Mouse (Mus musculus): ENCODE data around the gene Kif1a. TPM values are rescaled to one million over a fixed set of nuclear protein-coding genes. Genes with fewer than 3 reads are reported as not detected.
A peak's percentile ranks its signal among the peaks of the same experiment; 100 is the strongest.

Kif1a gene
- 100 to 1,000 TPM; 731 to 734 TPM for total RNA-seq (2021)

DNA sequence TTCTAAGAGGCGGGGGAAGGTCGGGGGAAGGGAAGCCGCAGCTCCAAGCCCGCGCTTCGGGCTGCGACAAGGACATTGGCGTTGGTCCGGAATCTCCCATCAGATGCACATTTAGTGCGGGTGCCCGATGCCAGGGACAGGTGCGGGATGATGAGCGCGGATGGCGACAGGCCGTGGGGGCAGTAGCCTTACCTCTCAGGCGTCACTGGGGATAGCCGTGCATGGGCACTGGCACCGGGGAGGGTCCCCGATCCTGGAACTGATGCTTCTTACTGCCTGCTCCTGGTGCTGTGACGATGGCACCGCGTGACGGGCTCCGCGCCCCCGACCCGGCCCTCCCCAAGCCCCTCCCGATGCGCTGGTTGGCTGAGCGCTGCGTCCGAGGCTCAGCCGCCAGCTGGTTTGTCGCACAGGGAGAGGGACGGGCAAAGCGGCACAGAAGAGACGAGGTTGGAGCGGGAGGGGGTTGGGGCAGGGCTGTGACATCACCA lies at the start of gene Kif1a:
Kif1a (minus strand) TSS at position 381 of the 491 bp plus-strand sequence.
- intact Hi-C loops (cut with DNase I), result no loop called here
- peak; percentile 89 to 93 for DNase-seq (ENCODE audit: low spot score in 2 of 2)

GRCm38 (mm10) chr1:93150907-93151661 lies 49.3 kb upstream of the Kif1a start:
- no peak for DNase-seq (ENCODE audit: low spot score in 2 of 2)
- intact Hi-C loops (cut with DNase I), result no loop called here

GRCm38 (mm10) chr1:93144176-93144575 lies 42.4 kb upstream of the Kif1a start:
- DNase-seq (ENCODE audit: low spot score in 2 of 2), result no peak
- intact Hi-C loops (cut with DNase I), result no loop called here

DNA sequence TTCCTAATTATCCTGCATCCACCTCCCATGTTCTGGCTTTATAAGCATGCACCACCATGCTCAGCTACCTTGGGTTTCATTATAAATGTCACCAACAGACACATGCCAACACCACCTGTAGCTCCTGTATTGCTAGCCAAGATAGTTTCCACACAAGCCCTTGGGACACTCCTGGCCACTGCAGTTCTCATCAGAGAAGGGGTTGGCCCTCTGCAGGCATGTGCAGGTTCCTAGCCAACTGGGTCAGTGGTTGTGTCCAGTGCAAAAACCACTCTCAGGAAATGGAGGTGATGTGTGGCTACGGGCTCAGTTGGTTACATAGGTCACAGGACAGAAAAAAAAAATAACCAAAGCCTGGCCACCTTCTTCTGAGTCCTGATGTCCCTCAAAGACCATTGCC lies 41.1 kb upstream of the Kif1a start:
- no peak for DNase-seq (ENCODE audit: low spot score in 2 of 2)
- intact Hi-C loops (cut with DNase I), result no loop called here

DNA sequence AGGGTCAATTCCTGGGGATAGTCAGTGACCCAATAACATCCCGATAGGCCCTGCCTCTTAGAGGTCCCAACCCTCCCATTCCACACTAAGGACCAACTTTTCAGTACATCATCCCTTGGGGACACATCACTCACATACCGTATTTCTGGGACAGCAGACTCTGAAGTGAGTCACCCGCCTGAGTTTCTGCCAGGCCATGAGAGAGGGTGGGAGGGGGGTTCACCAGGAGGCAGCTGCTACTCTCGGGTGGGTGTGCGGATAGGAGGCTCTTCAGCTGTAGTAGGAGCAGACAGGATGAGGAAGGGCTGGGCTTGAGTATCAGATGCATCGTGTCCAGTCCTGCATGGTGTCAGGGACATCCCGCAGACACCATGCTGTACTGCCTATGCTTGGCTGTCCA lies 38.0 kb upstream of the Kif1a start:
- DNase-seq (ENCODE audit: low spot score in 2 of 2), result peak in 1 of 2 experiments; percentile 40
- intact Hi-C loops (cut with DNase I), result no loop called here

GRCm38 (mm10) chr1:93138534-93138933 lies 36.8 kb upstream of the Kif1a start:
- intact Hi-C loops (cut with DNase I), result no loop called here
- no peak for DNase-seq (ENCODE audit: low spot score in 2 of 2)

- no peak for DNase-seq (ENCODE audit: low spot score in 2 of 2)
- intact Hi-C loops (cut with DNase I), result no loop called here
Measured at GRCm38 (mm10) chr1:93135036-93135526, 33.3 kb upstream of the Kif1a start, which contains the start of gene Agxt. TSS of gene Agxt (plus strand) at chr1:93135240.

- intact Hi-C loops (cut with DNase I), result no loop called here
Measured at GRCm38 (mm10) chr1:93132676-93133075, 30.9 kb upstream of the Kif1a start.

DNA sequence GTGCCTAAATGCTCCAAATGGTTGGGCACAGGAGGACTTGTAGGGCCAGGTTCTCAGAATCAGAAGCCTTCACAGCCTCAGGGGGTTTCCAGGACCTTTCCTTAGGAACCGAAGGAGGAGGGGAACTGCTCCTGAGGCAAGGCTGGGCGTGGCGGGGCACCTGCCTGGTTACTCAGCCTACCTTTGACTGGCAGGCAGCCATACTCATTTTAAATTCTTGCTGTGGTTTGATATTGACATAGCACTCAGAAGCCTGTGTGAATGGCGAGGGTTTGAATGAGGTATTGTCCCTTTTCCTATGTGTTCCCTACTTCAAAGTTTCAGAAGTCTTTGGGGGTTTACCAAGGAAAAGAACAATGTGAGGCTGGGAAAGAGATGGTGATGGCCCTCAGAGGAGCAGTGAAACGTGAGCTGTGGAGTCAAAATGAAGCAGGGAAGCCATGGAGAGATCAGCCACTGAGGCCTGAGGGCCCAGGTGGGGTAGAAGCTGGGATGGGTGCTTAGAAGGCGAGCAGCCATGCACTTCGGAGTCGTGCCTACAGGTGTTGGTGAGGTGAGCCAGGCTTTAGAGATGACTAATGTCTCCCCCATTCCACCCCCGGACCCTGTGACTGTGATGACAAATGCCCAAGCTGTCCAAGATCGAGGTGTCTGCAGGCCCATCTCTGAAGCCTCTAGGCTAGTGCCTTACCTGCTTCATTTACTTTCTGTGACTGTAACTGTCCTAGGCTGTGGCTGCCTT lies 28.7 kb upstream of the Kif1a start:
- no peak for DNase-seq (ENCODE audit: low spot score in 2 of 2)
- intact Hi-C loops (cut with DNase I), result no loop called here

More at GRCm38 (mm10) chr1:93132676-93133075, 30.9 kb upstream of the Kif1a start:
- no peak for DNase-seq (ENCODE audit: low spot score in 2 of 2)

DNA sequence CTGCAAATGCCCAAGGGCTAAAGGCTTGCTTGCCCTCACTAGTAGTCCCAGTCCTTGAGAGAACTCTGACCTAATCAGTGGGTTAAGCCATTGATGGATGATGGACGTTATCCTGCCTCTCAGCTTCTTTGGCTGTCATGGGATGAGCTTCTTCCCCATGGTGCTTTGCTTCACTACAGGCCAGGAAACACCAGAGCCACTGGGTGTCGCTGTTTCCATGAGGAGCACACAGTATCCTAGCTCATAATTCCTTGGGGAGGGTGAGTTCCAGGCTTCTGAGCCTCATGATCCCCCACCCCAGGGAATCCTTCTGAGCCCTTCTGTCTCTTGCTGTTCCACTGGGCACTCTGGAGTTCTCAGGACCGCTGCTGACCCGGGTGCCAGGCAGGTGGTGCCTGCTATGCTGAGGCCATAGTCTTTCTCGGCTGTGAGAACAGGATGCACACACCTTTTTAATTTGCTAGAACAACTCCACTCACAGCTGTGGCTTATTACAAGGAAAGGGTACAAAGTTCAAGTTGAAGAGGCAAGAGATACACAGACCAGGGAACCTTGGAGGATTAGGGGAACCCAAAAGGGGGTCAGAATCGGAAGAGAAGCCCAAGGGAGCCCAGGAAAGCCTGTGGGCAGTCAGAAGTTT lies 27.1 kb upstream of the Kif1a start:
- peak; percentile 73 to 75 for DNase-seq (ENCODE audit: low spot score in 2 of 2)
- intact Hi-C loops (cut with DNase I), result no loop called here

DNA sequence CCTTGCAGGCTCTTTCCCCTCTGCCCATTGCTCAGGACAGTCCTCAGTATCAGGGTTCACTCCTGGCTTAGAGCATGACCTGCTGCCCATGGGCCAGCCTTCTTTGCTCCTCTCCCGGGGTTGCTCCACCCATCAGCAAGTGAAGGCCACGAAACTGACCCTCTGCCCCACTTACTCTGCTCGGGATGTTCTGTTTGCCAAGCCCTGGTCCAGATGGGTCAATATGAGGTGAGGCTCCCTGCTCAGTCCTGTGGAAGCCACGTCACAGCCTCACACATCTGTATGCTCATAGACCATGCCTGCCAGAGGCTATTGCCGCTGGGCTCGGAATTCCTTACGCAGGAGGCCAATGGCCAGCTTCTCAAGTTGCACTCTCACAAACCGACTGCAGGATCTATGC lies 26.5 kb upstream of the Kif1a start:
- intact Hi-C loops (cut with DNase I), result no loop called here

DNA sequence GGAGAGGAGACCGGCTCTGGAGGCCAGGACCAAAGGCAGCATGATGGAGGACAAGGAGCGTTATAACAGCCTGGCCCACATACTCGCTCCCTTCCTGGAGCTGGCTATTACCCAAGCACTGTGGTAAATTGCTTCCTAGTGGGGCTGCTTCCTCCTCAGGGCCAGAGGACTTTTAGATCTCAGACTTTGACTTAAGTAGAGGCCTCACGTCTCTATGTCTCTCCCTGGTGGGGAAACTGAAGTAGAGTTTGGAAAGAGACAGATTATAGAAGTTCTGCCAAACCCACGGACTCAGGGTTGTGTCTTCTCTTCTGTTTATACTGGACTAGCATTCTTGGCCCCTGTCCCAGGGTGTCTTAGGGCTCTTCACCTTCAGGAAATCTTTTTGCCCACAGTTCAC lies 23.5 kb upstream of the Kif1a start:
- DNase-seq (ENCODE audit: low spot score in 2 of 2), result no peak
- intact Hi-C loops (cut with DNase I), result no loop called here

More for the DNA sequence above, 26.5 kb upstream of the Kif1a start:
- DNase-seq (ENCODE audit: low spot score in 2 of 2), result no peak

DNA sequence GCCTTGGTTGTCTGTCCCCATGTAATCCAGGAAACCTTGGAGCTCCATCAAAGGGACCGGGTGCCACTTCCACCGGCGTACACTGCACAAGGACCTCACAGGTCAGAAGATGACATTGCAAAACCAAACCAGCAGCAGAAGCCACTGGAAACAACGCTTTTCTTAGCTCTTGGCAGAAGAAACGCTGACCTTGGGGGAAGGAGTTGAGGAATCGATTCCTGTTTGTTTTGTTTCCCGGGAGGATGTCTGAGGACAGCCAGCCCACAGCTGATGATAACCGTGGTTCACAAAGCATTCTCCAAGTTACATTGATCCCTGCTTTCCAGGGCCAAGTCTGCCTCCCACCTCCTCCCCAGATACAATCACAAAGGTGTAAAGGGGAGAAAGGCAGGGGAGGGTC lies 22.3 kb upstream of the Kif1a start:
- intact Hi-C loops (cut with DNase I), result no loop called here
- no peak for DNase-seq (ENCODE audit: low spot score in 2 of 2)

DNA sequence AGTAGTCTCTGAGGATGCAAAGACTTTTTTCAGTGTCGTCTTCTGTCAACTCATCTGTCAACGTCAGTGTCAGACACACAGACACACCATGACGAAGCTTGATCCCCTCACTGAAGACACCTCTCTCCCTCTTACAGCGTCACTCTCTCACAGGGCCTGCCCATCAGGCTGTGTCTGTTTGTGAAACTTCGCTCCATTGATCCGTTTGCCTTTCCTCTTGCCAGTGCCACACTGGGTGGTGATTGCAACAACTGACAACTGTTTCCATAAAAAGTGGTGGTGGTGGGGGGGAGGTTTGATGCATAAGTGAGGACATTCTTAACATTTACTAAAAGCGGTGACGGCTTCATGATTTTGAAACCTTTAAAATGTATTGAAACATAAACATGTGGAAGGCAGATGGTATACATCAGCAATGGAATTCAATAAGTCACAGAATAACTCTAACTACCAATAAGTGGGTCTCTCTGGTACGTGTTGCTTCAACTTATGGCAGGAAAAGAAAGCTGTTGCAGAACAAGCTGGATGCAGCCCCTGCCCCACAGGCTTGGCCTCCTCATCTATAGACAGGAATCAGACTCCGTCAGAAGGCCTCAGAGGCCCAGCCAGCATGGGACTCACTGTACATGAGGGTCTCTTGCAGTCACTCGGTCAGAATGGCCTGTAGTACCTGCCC lies 21.6 kb upstream of the Kif1a start:
- intact Hi-C loops (cut with DNase I), result no loop called here
- no peak for DNase-seq (ENCODE audit: low spot score in 2 of 2)

DNA sequence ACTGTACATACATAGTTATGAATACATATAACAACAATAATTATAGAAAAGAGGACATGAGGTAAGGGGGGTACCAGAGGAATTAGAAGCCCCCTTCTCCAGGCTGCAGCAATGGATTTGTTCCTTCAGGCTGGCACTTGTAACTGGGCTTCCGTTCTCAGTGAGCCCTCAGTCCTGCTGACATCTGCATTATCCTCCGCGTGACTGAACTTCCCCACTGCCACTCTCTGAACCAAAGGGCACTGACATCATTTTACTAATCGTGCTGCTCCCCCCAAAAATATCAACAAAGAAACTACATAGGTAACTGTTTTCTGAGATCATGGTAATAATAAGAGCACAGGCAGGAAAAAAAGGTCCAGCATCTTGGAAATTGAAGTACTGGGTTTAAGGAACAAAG lies 17.1 kb upstream of the Kif1a start:
- intact Hi-C loops (cut with DNase I), result no loop called here
- no peak for DNase-seq (ENCODE audit: low spot score in 2 of 2)

DNA sequence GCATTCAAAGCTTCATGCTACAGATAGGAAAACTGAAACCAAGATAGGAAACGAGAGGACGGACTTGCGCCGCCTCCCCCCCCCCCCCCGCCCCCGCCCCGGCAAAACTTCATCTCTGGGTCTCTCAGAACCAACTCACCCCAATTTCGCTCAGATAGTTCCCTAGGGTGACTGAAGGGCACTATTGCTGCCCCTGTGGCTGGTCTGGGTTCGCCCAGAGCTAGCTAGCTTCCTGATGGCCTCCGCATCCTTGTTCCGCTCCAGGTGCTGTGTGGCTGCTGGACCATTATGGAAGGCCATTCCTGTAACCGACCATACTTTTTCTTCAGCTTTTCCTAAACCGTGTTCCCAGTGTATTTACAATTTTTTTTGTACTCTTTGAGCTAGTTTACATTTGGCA lies 13.7 kb upstream of the Kif1a start:
- DNase-seq (ENCODE audit: low spot score in 2 of 2), result no peak
- intact Hi-C loops (cut with DNase I), result no loop called here

GRCm38 (mm10) chr1:93114713-93115463 lies 13.1 kb upstream of the Kif1a start:
- peak; percentile 75 to 78 for DNase-seq (ENCODE audit: low spot score in 2 of 2)
- intact Hi-C loops (cut with DNase I), result no loop called here

- DNase-seq (ENCODE audit: low spot score in 2 of 2), result peak in 1 of 2 experiments; percentile 6
- intact Hi-C loops (cut with DNase I), result no loop called here
Measured at GRCm38 (mm10) chr1:93102700-93103099, 949 bp upstream of the Kif1a start.
